8 mouse cellular contexts compared by ENCODE assay signal in the genomic region with DNA sequence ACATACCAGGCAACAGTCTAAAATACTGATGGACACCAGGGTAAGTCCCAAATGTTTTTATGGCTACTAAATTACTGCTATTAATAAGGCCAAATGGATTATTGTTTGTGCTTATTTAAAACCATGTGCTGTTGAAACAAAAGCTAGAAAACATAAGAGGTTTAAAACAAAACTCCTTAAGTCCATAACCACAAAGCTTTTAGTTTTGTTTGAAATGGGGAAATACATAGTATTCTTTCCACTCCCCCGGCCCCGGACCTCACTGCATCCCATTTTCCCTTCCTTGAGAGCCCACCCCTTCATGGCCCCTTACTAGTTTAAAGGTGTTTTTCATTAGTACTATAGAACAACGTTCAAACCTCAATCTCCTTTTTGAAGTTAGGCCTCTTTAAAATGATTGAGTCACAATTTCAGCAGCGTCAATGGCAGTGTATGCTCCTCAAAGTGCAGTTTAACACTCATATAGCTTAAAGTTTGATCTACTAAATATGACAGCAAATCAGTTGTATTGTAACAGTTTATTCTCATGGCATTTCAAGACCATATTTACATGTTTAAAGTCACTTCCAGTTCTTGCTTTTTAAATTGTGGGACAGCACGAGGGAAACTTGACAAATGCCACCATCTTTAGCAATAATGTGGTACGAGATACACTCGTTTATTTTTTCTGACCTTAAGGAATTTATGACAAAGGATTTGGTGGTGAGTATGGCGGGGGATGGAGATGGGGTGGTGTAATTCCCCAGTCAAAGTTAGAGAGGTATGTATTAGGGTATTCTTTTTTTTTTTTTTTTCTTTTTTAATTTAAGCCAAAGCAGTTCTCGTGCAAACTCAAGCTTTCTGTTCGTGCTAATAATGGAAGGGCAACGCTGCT. TPM values are rescaled to one million over a fixed set of nuclear protein-coding genes. Genes with fewer than 3 reads are reported as not detected.
DNase-seq lines count a peak whose midpoint lies in the region; ATAC-seq and TF ChIP-seq lines count a peak whose summit lies in the region.

No protein-coding gene starts in this region.

- no peaks in the 10 kb centered on the region for H3K27me3 ChIP-seq in intestine, embryonic 16.5 days (replicated peaks; ENCODE audit: control insufficient read depth, insufficient read depth, low read length)

- H3K9me3 ChIP-seq in intestine, embryonic 16.5 days (ENCODE audit: control insufficient read depth, low read length), result no peaks in the 10 kb centered on the region

- no peak for ATAC-seq in intestine, embryonic 16.5 days

- H3K9ac ChIP-seq in intestine, embryonic 16.5 days (ENCODE audit: low read depth, low read length), result peak overlapping the region; percentile 99

- H3K4me1 ChIP-seq in lung, adult 2 months (ENCODE audit: control insufficient read depth, insufficient read depth, low read length), result peaks cover 2% of the 10 kb centered on the region
- H3K4me1 ChIP-seq in cortical plate, adult 2 months (ENCODE audit: control insufficient read depth, insufficient read depth, low read length), result no peaks in the 10 kb centered on the region
- peaks cover 9% of the 10 kb centered on the region; the same call in 1 of the 2 replicates for H3K4me1 ChIP-seq in intestine, embryonic 16.5 days (ENCODE audit: control insufficient read depth, insufficient read depth, low read length)
- no peaks in the 10 kb centered on the region for H3K4me1 ChIP-seq in olfactory bulb, adult 2 months (ENCODE audit: control insufficient read depth, insufficient read depth, low read length)

- no peak overlapping the region for H3K27ac ChIP-seq in cortical plate, adult 2 months (ENCODE audit: insufficient read depth, low read length)
- H3K27ac ChIP-seq in intestine, embryonic 16.5 days (ENCODE audit: low read length), result peak overlapping the region; percentile 97
- H3K27ac ChIP-seq in olfactory bulb, adult 2 months (ENCODE audit: insufficient read depth, low read depth, low read length), result no peak overlapping the region

- no peak for TF ChIP-seq POLR2A in lung, adult 2 months (IDR thresholded peaks at IDR 0.05; ENCODE audit: borderline replicate concordance, extremely low read depth, low read depth, low read length)
- TF ChIP-seq POLR2A in cortical plate, adult 2 months (IDR thresholded peaks at IDR 0.05; ENCODE audit: extremely low read depth, insufficient read depth, low read length), result no peak
- no peak for TF ChIP-seq POLR2A in olfactory bulb, adult 2 months (IDR thresholded peaks at IDR 0.05; ENCODE audit: insufficient read depth, low read depth, low read length)

- no peaks in the 10 kb centered on the region; the same call in 1 of the 2 replicates for H3K36me3 ChIP-seq in intestine, embryonic 16.5 days (ENCODE audit: control insufficient read depth, insufficient read depth, low read length)

- H3K4me2 ChIP-seq in intestine, embryonic 16.5 days (ENCODE audit: low read depth, low read length), result peak overlapping the region; percentile 73

- no peak for DNase-seq in lung, adult 2 months
- no peak for DNase-seq in lung, adult 18-20 months
- no peak for DNase-seq in left cerebral cortex, postnatal 4 days
- no peak for DNase-seq in gastrocnemius, postnatal 10 days
- DNase-seq in spleen, adult 18-20 months, result no peak

- 6% methylated on average over 11 of the region's 11 CpGs for WGBS in lung, adult 2 months
- 6% methylated on average over 11 of the region's 11 CpGs for WGBS in intestine, embryonic 16.5 days
- 5% methylated on average over 11 of the region's 11 CpGs for WGBS in olfactory bulb, adult 2 months

- intact Hi-C loops in left cerebral cortex, postnatal 4 days (cut with DNase I), result loop anchor here (5.0 kb wide), 1 partner anchor 343 kb away; no protein-coding TSS in a partner anchor

- peak overlapping the region; percentile 72 for H3K4me3 ChIP-seq in lung, adult 2 months (replicated peaks; ENCODE audit: extremely low read depth, low read depth, low read length)
- H3K4me3 ChIP-seq in cortical plate, adult 2 months (ENCODE audit: insufficient read depth, low read length), result peak overlapping the region; percentile 51
- peak overlapping the region; percentile 91 for H3K4me3 ChIP-seq in intestine, embryonic 16.5 days (ENCODE audit: low read length)
- peak overlapping the region; percentile 99; the same call in 1 of the 2 replicates for H3K4me3 ChIP-seq in olfactory bulb, adult 2 months (ENCODE audit: insufficient read depth, low read depth, low read length)

- no peak for TF ChIP-seq CTCF in lung, adult 2 months (IDR thresholded peaks at IDR 0.05; ENCODE audit: insufficient read depth, low read length)
- no peak for TF ChIP-seq CTCF in cortical plate, adult 2 months (IDR thresholded peaks at IDR 0.05; ENCODE audit: extremely low read depth, insufficient read depth, low read length)
- no peak for TF ChIP-seq CTCF in olfactory bulb, adult 2 months (IDR thresholded peaks at IDR 0.05; ENCODE audit: insufficient read depth, low read depth, low read length)

RNA-seq across cellular contexts. Expression of a gene that starts 1.2 kb away (rescaled TPM):
- polyA plus RNA-seq in lung, adult 2 months (2012; rRNA removed), result 4.2 and 8.9 TPM in 2 replicates
- 7.4 and 7.9 TPM in 2 replicates for polyA plus RNA-seq in cortical plate, adult 2 months (2012; rRNA removed)
- 20.2 and 20.5 TPM in 2 replicates for polyA plus RNA-seq in intestine, embryonic 16.5 days (2015; fragmentation: Nextera tagmentation; extraction: Ambion mirVana)
- polyA plus RNA-seq in olfactory bulb, adult 2 months (2012; ENCODE audit: insufficient read depth, insufficient read length, low replicate concordance, missing spikeins), result not detected in 2 replicates
- 10 to 100 TPM; 11.4 to 12.7 TPM for total RNA-seq in left cerebral cortex, postnatal 4 days (2021)
- total RNA-seq in gastrocnemius, postnatal 10 days (2021), result 1 to 10 TPM; 7.4 to 8.6 TPM

RNA-seq across cellular contexts. Expression of a gene that starts 1.3 kb away (rescaled TPM):
- polyA plus RNA-seq in lung, adult 2 months (2012; rRNA removed), result 2.0 and 3.1 TPM in 2 replicates
- 3.7 and 4.0 TPM in 2 replicates for polyA plus RNA-seq in cortical plate, adult 2 months (2012; rRNA removed)
- polyA plus RNA-seq in intestine, embryonic 16.5 days (2015; fragmentation: Nextera tagmentation; extraction: Ambion mirVana), result 4.6 and 4.8 TPM in 2 replicates
- not detected in 2 replicates for polyA plus RNA-seq in olfactory bulb, adult 2 months (2012; ENCODE audit: insufficient read depth, insufficient read length, low replicate concordance, missing spikeins)
- 10 to 100 TPM; 11.1 to 12.3 TPM for total RNA-seq in left cerebral cortex, postnatal 4 days (2021)
- 1 to 10 TPM; 5.9 to 7.0 TPM for total RNA-seq in gastrocnemius, postnatal 10 days (2021)
